Mouse (Mus musculus): Measurements from ENCODE around the gene Tuft1.
"Not testable (repeated sequence)": the region's sequence is repeated elsewhere in the genome, so short reads cannot be mapped to it uniquely, and the experiment has no call there.

The Tuft1 gene

GRCm38 (mm10) chr3:94658740-94659095 lies at the start of gene Tuft1:
Tuft1 (minus strand) TSS chr3:94658872.
- DNase-seq (ENCODE audit: low read depth, low spot score): not testable (repeated sequence)

DNA sequence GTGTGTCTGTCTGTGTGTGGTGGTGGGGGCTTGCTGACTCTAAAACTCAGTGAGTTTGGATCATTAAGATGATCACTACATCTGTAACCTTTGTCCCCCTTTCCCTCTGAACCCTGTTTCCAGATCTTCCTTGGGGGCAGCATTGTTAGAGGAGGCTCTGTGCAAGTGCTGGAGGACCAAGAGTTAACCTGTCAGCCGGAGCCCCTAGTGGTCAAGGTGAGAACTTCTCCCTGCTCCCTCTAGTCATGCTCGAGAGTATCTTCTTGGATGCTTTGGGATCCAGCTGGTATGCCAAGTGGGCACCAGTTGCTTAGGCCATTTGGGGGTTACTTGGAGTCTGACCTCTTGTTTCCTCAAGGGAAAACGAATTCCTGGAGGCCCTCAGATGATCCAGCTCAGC lies 44.7 kb upstream of the Tuft1 start:
- DNase-seq (ENCODE audit: low read depth, low spot score): not testable (repeated sequence)

- DNase-seq (ENCODE audit: low read depth, low spot score): no peak
Measured at GRCm38 (mm10) chr3:94702856-94703255, 44.2 kb upstream of the Tuft1 start.

DNA sequence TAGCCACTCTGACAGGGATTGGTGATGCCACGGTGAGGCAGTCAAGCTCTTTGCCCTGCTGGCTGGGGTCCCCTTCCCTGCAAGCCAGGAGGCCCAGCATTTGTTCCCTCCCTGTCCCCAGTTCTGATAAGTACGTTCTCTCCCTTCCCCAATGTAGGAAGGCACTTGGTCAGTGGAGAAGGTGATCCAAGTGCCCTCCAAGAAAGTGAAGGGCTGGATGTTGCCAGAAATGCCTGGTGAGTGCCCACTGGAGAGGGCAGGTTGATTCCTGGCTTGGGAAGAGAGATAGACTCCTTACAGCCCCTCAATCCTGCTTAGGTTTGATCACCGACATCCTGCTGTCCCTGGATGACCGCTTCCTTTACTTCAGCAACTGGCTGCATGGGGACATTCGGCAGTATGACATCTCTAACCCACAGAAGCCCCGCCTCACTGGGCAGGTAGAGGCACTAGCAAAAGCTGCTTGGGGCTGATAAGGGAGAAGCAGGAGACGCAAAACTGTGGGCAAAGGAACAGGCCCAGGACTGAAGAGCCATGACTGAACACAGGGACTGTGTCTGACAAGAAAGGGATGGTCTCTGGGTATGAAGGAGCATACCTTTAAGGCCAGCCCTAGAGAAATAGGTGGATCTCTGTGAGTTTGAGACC lies 43.6 kb upstream of the Tuft1 start:
- not testable (repeated sequence) for DNase-seq (ENCODE audit: low read depth, low spot score)

DNA sequence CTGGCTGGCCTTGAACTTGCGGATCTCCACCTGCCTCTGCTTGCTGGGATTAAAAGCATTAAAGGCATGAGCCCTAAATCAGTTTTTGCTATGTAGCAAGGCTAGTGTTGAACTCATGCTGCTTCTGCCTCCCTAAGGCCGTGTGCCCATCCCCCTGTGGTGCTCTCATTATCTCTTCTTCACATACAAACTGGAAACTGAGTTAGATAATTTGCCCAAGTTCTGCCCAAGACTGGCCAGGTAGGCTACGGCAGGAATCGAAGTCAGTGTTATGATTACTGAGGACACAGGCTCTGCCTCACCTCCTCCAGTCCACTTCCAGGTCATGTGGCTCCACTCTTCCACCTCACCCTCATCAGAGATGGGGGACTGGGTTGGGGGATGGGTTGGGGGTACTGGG lies 37.6 kb upstream of the Tuft1 start:
- not testable (repeated sequence) for DNase-seq (ENCODE audit: low read depth, low spot score)

- not testable (repeated sequence) for DNase-seq (ENCODE audit: low read depth, low spot score)
Measured at GRCm38 (mm10) chr3:94695591-94695990, 36.9 kb upstream of the Tuft1 start.

DNA sequence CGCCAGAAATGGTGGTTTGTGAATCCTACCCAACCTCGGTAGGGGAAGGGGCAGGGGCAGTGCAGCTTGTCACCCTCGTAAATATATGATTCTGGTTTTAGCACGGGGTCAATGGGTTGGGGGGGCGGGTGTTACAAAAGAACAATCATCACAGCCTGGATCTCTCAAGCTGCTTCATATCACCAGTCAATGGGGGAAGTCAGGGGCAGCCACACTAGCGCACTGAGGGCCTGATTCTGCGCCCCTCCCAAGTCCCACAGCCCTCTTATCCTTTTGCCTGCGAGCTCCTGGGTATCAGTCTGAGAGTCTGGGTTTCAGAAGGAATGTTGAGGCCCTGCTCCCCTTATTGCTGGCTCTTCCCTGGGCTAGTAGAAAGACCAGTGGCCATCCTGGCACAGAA lies 35.2 kb upstream of the Tuft1 start:
- not testable (repeated sequence) for DNase-seq (ENCODE audit: low read depth, low spot score)

DNA sequence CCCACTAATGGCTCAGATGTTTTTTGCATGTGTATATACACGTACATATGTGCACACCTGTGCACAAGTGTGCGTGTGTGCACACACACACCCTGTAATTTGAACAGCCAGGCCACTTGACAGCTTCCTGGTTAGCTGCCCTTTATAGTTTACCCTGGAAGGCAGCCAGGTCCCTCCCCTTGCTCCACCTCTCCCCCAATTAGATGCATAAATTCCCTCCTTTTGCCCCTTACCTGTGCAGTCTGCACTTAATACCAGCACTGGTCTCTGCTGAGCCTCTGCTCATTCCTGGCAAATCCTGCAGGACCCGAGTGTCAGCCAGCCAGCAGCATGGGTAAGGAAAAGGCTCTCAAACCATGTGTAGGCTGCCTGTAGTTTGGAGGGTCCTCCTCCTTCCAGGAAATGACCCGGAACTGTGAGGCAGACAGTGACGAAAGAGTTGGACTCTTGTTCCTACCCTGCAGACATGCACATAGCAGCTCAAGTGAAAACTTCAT lies 34.7 kb upstream of the Tuft1 start, which contains the start of gene Selenbp2:
Selenbp2 (plus strand) TSS at position 228 of the 497 bp plus-strand sequence.
- DNase-seq (ENCODE audit: low read depth, low spot score): no peak

GRCm38 (mm10) chr3:94691694-94692093 lies 33.0 kb upstream of the Tuft1 start:
- not testable (repeated sequence) for DNase-seq (ENCODE audit: low read depth, low spot score)

GRCm38 (mm10) chr3:94690616-94691247 lies 32.1 kb upstream of the Tuft1 start:
- no peak for DNase-seq (ENCODE audit: low read depth, low spot score)

DNA sequence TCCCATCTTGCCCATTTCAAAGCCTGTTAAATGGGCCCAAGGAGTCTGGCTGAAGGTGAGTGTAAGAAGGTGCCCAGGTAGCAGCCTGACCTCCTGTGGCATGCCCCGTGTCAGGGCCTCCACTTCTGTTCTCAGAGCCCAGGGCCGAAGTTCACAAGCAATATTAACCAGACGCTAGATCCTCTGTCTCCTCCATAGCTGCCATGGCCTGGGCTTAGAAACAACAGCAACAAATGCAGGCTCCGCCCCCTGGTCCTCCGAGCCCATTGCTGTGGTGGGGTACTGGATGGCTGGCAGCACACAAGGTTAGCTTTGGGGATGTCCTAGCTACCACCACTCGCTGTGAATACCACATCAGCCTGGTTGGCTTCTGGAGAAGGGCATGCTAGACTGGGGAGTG lies 31.5 kb upstream of the Tuft1 start:
- DNase-seq (ENCODE audit: low read depth, low spot score): not testable (repeated sequence)

DNA sequence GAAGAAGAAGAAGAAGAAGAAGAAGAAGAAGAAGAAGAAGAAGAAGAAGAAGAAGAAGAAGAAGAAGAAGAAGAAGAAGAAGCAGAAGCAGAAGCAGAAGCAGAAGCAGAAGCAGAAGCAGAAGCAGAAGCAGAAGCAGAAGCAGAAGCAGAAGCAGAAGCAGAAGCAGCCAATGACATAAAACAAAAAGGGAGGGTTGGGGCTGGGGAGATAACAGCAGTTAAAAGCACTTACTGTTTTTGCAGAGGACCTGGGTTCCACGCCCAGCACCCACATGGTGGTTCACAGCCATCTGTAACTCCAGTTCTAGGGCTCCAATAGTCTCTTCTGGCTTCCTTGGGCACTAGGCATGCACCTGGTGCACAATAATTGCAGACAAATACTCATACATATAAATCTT lies 30.5 kb upstream of the Tuft1 start:
- DNase-seq (ENCODE audit: low read depth, low spot score): not testable (repeated sequence)

DNA sequence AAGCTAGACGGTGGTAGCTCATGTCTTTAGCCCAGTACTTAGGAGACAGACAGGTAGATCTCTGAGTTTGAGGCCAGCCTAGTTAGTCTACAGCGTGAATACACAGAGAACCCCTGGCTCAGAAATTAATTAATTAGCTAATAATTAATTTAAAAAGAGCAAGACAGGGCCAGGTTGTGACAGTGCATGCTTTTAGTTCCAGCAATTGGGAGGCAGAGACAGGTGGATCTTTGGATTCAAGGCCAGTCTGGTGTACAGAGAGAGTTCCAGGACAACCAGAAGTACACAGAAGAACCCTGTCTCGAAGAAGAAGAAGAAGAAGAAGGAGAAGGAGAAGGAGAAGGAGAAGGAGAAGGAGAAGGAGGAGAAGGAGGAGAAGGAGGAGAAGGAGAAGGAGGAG lies 30.0 kb upstream of the Tuft1 start:
- not testable (repeated sequence) for DNase-seq (ENCODE audit: low read depth, low spot score)

GRCm38 (mm10) chr3:94685989-94686772 lies 27.5 kb upstream of the Tuft1 start:
- not testable (repeated sequence) for DNase-seq (ENCODE audit: low read depth, low spot score)

DNA sequence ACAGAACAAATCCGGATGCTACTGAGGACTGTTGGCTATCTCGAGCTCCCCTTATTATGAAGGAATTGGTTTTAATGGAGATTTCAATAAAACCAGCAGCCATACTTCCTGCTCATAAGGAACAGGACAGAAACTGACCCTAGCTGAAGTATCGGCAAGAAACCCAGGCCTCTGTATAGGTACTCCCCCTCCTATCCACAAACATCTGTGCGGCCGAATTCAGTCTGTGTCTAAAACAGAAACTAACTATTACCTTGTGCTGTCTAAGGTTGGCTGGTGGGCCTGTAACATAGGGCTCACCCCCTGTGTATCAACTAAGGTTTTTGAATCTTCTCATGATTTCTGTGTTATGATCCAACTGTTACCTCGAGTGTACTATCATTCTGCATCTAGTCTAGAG lies 25.0 kb upstream of the Tuft1 start:
- DNase-seq (ENCODE audit: low read depth, low spot score): no peak

GRCm38 (mm10) chr3:94680783-94681182 lies 22.1 kb upstream of the Tuft1 start:
- no peak for DNase-seq (ENCODE audit: low read depth, low spot score)

DNA sequence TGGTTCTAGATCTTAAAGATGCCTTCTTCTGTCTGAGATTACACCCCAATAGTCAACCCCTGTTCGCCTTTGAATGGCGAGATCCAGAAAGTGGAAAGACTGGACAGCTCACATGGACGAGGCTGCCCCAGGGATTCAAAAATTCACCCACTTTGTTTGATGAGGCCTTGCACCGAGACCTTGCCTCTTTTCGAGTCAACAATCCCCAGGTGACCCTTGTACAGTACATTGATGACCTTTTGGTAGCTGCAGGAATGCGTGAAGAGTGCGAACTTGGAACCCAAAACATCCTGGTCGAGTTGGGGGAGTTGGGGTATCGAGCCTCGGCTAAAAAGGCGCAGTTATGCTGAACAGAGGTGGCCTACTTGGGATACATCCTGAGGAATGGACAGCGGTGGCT lies 21.4 kb upstream of the Tuft1 start:
- DNase-seq (ENCODE audit: low read depth, low spot score): not testable (repeated sequence)

DNA sequence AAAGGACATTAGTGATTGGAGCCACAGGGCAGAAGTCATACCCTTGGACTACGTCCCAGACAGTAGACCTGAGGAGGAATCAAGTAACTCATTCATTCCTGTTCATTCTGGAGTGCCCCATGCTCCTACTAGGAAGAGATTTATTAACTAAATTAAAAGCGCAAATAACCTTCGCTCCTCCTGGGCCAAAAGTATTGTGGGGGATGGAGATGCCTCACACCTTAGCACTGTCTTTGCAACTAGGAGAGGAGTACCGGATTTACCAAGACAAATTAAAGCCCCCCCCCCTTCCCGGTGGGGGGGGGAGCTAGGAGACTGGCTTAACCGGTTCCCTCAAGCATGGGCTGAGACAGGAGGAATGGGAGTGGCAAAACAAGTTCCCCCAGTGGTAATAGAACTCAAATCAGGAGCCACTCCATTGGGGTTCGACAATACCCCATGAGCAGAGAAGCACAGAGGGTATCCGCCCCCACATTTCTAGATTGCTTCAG lies 20.7 kb upstream of the Tuft1 start:
- no peak for DNase-seq (ENCODE audit: low read depth, low spot score)

DNA sequence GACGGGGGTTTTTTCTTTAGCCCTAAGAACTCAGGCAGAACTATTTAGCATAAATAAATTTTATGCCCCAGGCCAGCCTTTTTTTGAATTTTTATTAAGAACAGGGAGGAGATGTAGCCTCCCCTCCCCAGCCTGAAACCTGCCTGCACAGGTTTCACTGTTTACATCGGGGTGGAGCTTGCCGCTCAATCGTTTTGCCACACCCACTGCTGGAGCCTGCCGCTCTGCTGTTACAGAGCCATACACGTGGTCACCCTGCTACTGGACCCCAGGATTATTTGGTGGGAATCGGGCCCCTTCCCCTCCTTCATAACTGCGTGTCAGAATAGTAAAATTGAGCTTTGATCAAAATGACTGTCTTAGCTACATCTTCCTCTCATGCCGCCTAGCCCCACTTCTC lies 16.4 kb upstream of the Tuft1 start:
- not testable (repeated sequence) for DNase-seq (ENCODE audit: low read depth, low spot score)

DNA sequence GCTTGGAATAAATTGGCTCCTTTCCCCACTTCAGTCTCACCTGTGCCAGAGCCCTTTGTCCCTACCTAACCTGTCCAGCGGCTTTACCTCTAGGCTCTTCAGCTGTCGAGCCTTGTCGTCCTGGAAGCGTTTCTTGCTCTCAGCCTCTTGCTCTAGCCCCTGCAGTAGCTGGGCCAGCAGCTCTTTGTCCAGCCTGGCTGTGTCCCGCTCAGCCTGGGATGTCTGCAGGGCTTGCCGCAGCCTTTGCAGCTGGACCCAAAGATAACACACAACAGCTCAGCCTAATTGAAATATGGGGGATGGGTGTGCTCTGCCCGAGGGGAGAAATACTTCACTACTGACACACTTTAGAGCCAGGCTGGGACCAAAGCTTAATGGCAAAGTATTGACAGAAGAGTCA lies 7.2 kb upstream of the Tuft1 start:
- not testable (repeated sequence) for DNase-seq (ENCODE audit: low read depth, low spot score)

DNA sequence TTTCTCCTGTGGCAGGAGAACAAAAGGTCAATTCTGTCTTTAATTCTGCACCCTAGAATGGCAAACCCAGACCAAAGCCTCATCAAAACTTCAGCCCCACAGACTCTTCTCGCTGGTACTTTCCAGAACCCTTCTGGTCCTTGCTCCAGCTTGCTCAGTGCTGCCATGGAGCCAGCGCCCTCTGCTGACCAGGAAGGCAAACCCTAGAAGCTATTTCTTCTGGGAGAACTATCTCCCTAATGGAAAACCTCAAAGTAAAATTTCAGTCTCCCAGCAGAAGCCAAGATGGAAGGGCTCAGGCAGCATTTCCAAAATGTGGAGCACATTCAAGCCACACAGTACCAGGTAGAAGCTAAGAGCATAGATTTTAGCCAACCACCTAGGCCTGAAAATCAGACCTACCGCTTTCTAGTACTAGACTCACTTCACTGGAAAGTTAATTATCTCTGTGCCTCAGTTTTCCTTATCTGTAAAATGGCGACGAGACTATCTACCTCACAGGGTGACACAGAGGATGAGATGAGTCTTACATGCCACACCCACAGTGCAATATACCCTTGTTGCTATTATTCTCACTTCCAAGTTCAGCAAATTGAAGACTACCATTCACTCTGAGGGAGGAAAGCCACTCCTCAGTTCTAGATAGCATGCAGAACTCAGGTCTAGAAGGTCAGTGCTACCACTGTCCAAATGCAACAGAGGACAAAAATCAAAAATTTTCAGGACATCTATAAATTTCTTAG lies 6.6 kb upstream of the Tuft1 start:
- not testable (repeated sequence) for DNase-seq (ENCODE audit: low read depth, low spot score)
